Mouse (Mus musculus) megakaryocyte, adult 5-6 weeks (primary cell): ENCODE measurements around the gene Ifrd2. TPM values are rescaled to one million over a fixed set of nuclear protein-coding genes. Genes with fewer than 3 reads are reported as not detected.
A peak's percentile ranks its signal among the peaks of the same experiment; 100 is the strongest.

Experiments used
- ATAC-seq: 2 replicates; pipeline ENCODE4 v1.8.0; 2016; ENCODE audit warnings: mild to moderate bottlenecking, inconsistent platforms; ENCODE audit not compliant: poor library complexity, severe bottlenecking
- total RNA-seq, 2 experiments: library from RNA; stranded (forward) in 1 of 2; stranded (reverse) in 1 of 2; fragments of 153-499, 151-499 nt in 1 of 2; fragments of 221-1000, 200-1000 nt in 1 of 2; gene quantifications; 2 replicates each; pipeline versions ENCODE4 v1.2.3 to v1.2.4; 2015 to 2017

Gene Ifrd2
- total RNA-seq, 2 experiments from 2014 or later, result 6.8 to 9.9 TPM

GRCm38 (mm10) chr9:107596619-107597569 lies 9.5 kb downstream of the Ifrd2 start:
- ATAC-seq, result no peak

- ATAC-seq, result no peak
These were observed 10.9 kb downstream of the Ifrd2 start for GRCm38 (mm10) chr9:107598385-107598784.

GRCm38 (mm10) chr9:107599433-107599832 lies 12.0 kb downstream of the Ifrd2 start:
- no peak for ATAC-seq

- ATAC-seq, result no peak
These were observed 12.4 kb downstream of the Ifrd2 start for GRCm38 (mm10) chr9:107599842-107600241.

GRCm38 (mm10) chr9:107600745-107601144 lies 13.3 kb downstream of the Ifrd2 start:
- ATAC-seq, result no peak

- no peak for ATAC-seq
These were observed 13.8 kb downstream of the Ifrd2 start for GRCm38 (mm10) chr9:107601275-107601674.

GRCm38 (mm10) chr9:107602068-107602648 lies 14.7 kb downstream of the Ifrd2 start:
- peak; percentile 91 for ATAC-seq

- no peak for ATAC-seq
These were observed 15.8 kb downstream of the Ifrd2 start for GRCm38 (mm10) chr9:107603251-107603650.

- ATAC-seq, result no peak
These were observed 17.7 kb downstream of the Ifrd2 start for GRCm38 (mm10) chr9:107605041-107605661.

- ATAC-seq, result no peak
These were observed 19.1 kb downstream of the Ifrd2 start for GRCm38 (mm10) chr9:107606591-107606990.

- ATAC-seq, result no peak
These were observed 19.6 kb downstream of the Ifrd2 start for GRCm38 (mm10) chr9:107607036-107607435.

GRCm38 (mm10) chr9:107607653-107608245 lies 20.3 kb downstream of the Ifrd2 start:
- ATAC-seq, result no peak

- ATAC-seq, result no peak
These were observed 21.4 kb downstream of the Ifrd2 start, which contains the start of gene Sema3b for GRCm38 (mm10) chr9:107608741-107609432. Gene Sema3b, minus strand, starts transcription at chr9:107609229.

- no peak for ATAC-seq
These were observed 22.0 kb downstream of the Ifrd2 start for GRCm38 (mm10) chr9:107609433-107609830.

GRCm38 (mm10) chr9:107611456-107612190 lies 24.2 kb downstream of the Ifrd2 start:
- peak; percentile 13 for ATAC-seq

- peak; percentile 94 for ATAC-seq
These were observed 24.9 kb downstream of the Ifrd2 start for GRCm38 (mm10) chr9:107612191-107612944.

- ATAC-seq, result no peak
These were observed 25.6 kb downstream of the Ifrd2 start for GRCm38 (mm10) chr9:107612945-107613569.

- no peak for ATAC-seq
These were observed 27.6 kb downstream of the Ifrd2 start for GRCm38 (mm10) chr9:107615035-107615434.

GRCm38 (mm10) chr9:107617461-107617860 lies 30.0 kb downstream of the Ifrd2 start:
- ATAC-seq, result no peak
